Mouse (Mus musculus): ENCODE data around the gene Slc39a11.
"Not testable (repeated sequence)": the region's sequence is repeated elsewhere in the genome, so short reads cannot be mapped to it uniquely, and the experiment has no call there.

Gene Slc39a11

GRCm38 (mm10) chr11:113666648-113667047, 16.8 kb upstream of the Slc39a11 start:
- DNase-seq, result peak; percentile 39

GRCm38 (mm10) chr11:113666205-113666604, 16.3 kb upstream of the Slc39a11 start:
- no peak for DNase-seq

GRCm38 (mm10) chr11:113664279-113664678, 14.4 kb upstream of the Slc39a11 start:
- no peak for DNase-seq

DNA sequence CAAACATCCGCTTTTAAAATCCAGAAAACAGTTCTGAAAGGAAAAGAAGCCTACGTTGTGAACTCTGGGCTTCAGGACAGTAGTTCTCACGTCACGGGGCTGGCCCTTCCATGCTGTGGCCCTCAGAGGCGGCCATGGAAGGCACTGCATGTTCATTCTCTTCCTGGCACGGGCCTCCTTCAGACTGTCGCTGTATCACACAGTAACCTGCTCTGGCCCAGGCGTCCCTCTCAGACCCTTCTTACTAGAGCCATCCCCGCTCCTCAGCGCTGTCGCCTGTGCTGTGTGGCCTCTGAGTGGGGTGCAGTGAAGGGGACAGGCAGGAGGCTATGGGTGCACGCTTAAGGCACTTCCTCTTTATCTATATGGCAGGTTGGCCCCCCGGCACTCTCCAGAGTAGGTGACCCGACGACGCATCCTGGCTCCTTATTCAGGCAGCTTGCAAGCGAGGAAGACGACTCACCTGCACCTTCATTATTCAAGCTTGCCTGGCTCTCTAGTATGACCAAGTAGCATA, 12.0 kb upstream of the Slc39a11 start:
- peak; percentile 42 for DNase-seq

GRCm38 (mm10) chr11:113660940-113661339, 11.1 kb upstream of the Slc39a11 start:
- peak; percentile 60 for DNase-seq

DNA sequence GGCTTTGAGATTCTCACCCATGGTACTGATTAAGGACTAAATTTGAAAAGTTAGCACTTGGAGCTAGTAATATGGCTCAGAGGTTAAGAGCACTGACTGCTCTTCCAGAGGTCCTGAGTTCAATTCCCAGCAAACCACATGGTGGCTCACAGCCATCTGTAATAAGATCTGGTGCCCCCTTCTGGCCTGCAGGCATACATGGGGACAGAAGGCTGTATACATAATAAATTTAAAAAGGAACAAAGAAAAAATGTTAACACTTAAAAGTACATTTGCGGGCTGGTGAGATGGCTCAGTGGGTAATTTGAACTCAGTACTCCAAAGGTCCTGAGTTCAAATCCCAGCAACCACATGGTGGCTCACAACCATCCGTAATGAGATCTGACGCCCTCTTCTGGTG, 10.3 kb upstream of the Slc39a11 start:
- DNase-seq, result not testable (repeated sequence)

GRCm38 (mm10) chr11:113658763-113659162, 8.9 kb upstream of the Slc39a11 start:
- DNase-seq, result no peak

DNA sequence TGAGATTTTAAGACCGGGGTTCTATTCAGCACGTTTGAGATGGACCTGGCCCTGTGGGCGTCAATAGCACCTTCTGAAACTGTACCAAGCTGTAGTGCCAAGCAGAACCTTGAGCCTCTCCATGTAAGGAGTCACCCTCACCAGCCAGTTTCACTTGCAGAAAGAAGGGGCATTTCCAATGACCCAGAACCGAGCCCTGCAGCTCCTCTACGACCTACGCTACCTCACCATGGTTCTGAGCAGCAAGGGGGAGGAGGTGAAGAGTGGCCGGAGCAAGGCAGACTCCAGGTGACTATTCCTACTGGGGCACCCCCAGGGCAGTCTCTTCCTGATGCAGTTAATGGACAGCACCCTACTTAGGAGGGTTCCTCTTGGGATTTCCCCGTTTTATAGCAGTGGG, 8.4 kb upstream of the Slc39a11 start:
- peak; percentile 45 for DNase-seq

GRCm38 (mm10) chr11:113657221-113657620, 7.3 kb upstream of the Slc39a11 start:
- no peak for DNase-seq

DNA sequence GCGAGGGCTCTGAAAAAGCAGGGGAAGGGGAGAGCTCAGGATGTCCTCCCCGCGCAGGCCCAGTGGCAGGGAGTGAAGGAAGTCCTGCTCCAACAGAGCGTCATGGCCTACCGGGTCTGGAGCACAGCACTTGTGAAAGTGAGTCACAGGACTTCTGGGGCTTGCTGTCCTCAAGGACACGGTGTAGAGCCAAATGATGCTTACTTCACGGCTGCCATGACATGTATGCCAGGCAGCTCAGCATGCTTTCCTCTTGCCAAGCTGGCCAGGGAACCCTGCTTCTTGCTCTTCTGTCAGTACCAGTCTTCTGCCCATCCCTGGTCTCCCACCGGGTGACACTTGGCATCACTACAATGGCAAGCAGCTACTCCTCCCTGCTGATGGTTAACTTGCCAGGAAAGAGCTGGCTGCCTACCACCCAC, 6.6 kb upstream of the Slc39a11 start:
- peak; percentile 98 for DNase-seq

- DNase-seq, result peak; percentile 50
Measured at GRCm38 (mm10) chr11:113654561-113655270, 4.8 kb upstream of the Slc39a11 start.

DNA sequence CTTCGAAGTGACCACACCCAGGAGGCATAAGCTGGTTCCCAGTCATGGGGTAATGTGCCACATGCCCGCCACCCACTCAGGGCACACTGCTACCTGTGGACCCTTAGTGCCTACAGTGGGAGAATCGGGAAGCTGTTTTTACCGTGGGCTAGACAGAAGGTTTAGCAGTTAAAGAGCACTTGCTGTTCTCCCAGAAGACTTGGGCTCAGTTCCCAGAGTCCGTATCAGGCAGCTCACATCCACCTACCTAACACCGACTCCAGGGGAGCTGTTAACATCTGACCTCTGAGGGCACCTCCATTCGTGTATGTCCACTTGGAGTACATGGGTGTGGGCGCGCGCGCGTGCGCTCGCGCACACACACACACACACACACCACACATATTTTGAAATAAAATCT, 4.2 kb upstream of the Slc39a11 start:
- no peak for DNase-seq

GRCm38 (mm10) chr11:113652516-113652915, 2.6 kb upstream of the Slc39a11 start:
- no peak for DNase-seq

DNA sequence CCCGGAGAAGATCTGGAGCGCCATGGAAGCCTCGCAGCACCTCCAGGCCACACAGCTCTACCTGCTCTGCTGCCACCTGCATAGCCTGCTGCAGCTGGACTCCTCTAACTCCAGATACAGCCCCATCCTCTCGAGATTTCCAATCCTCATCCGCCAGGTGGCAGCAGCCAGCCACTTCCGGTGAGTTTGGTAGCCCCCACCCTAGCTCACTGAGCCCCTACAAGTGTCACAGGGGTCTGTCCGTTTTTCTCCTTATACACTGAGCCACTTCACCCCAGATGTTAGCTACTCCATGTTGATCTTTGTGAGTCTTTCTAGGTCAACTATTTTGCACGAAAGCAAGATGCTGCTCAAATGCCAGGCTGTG, 2.0 kb upstream of the Slc39a11 start:
- DNase-seq, result peak; percentile 75

DNA sequence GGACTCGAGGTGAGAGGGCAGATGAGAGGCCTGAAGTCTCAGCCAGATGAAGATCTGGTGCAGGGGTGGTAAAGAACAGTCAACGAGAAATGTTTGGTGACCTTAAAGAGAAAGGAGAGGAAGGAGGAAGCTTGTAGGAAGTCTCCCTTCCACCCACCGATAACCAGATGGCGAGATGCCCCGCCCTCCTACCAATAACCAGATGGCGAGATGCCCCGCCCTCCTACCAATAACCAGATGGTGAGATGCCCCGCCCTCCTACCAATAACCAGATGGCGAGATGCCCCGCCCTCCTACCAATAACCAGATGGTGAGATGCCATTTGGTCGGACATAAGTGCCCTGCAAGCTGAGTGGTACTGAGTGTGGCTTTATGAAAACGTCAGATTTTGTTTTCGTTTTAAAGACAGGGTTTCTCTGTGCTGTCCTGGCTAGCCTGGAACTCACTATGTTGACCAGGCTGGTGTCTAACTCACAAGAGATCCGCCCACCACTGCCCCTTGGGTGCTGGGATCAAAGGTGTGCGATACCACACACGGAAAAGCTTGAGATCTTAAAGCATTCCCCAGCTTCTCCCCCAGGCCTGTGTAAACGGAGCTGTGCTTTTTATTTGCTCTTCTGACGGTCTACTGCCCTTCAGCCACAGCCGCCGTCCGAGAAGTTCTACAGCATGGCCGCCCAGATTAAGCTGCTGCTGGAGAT, 1.5 kb upstream of the Slc39a11 start:
- peak; percentile 73 for DNase-seq

GRCm38 (mm10) chr11:113648690-113649352, 1.1 kb downstream of the Slc39a11 start, which contains the start of gene Cog1:
Gene Cog1, plus strand, starts transcription at chr11:113649169.
- DNase-seq, result no peak

DNA sequence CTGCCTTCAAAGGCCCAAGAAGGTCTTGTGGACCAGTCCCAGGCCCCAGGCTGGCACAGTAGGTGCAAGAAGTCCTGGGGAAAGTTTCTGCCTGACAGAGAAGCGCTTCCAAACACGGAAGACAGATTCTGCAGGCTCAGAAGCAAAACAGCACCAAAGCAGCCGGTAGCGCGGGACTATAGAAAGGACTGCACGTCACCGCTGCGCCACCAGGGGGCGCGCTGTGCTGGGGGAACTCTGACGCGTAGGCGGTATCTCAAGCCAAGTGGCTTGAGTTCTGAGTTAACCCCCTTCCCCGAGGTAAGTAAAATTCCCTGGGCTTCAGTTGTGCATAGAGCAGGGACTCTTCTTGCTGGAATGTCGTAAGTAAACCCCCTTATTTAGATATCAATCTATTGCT, 1.7 kb downstream of the Slc39a11 start:
- peak; percentile 83 for DNase-seq

DNA sequence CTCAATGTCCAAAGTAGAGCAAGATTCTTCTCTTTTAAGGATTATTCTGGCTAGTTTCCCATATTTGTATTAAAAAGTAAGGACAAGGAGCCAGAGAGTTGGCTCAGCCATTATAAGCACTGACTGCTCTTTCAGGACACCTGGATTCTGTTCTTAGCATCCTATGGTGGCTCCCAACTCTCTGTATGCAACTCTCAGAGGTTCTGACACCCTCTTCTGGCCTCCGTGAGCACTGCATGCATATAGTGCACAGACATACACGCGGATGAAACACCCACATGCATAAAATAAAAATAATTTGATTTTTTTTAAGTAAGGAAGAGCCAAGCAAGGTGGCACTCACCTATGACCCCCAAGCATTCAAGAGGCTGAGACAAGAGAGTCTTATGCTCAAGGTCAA, 4.7 kb downstream of the Slc39a11 start:
- DNase-seq, result no peak

- DNase-seq, result no peak
Measured at GRCm38 (mm10) chr11:113638680-113639079, 11.2 kb downstream of the Slc39a11 start.

- no peak for DNase-seq
Measured at GRCm38 (mm10) chr11:113634699-113635121, 15.2 kb downstream of the Slc39a11 start.

DNA sequence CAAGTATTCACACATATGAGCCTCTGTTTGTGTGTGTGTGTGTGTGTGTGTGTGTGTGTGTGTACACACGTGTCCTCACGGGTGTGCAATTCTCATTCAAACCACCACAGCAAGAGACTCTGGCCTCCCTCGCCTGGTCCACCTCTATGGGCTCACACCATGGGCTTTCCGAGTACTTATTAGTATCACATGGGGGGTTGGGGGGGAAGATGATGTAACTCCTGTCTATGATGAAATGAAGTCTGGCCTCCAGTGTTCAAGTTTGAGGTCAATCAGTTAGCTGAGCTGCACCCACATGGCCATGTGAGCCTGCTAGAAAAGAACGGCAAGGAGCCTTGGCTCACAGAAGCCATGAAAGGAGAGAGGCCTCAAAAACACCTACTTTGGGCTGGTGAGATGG, 16.5 kb downstream of the Slc39a11 start:
- no peak for DNase-seq

DNA sequence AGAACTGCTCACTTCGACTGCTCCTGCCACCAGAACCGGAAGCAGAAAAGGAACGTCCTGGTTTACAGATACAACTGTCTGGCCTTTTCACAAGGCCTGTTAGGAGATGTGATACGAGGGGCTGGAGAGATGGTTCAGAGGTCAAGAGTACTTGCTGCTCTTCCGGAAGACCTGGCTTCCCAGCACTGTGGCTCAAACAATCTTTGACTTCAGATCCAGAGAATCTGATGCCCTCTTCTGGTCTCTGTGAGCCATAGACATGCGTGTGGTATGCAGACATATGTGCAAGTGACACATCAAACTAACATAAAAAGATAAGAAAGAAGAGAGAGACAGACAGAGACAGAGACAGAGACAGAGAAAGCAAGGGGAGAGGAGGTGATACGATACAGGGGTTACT, 17.6 kb downstream of the Slc39a11 start:
- DNase-seq, result no peak

GRCm38 (mm10) chr11:113631862-113632261, 18.0 kb downstream of the Slc39a11 start:
- DNase-seq, result no peak

GRCm38 (mm10) chr11:113631302-113631701, 18.6 kb downstream of the Slc39a11 start:
- DNase-seq, result no peak
